Mouse (Mus musculus) cerebellum, adult 11-12 months (tissue): ENCODE results near the gene Capzb.

Source experiments
- DNase-seq: peaks from one replicate; pipeline ENCODE4 v3.0.0; 2022

Capzb gene

GRCm38 (mm10) chr4:139310899-139311701 lies 118.4 kb downstream of the Capzb start:
- DNase-seq, result peak; percentile 33

GRCm38 (mm10) chr4:139311707-139312106 lies 119.0 kb downstream of the Capzb start:
- no peak for DNase-seq

GRCm38 (mm10) chr4:139312632-139313031 lies 119.9 kb downstream of the Capzb start:
- DNase-seq, result no peak

GRCm38 (mm10) chr4:139318449-139318848 lies 125.8 kb downstream of the Capzb start:
- no peak for DNase-seq

- no peak for DNase-seq
Observed at GRCm38 (mm10) chr4:139319740-139320139, 127.0 kb downstream of the Capzb start.

GRCm38 (mm10) chr4:139330605-139331004 lies 137.9 kb downstream of the Capzb start:
- no peak for DNase-seq

GRCm38 (mm10) chr4:139334631-139335295 lies 142.1 kb downstream of the Capzb start:
- DNase-seq, result no peak

GRCm38 (mm10) chr4:139335507-139335906 lies 142.8 kb downstream of the Capzb start:
- DNase-seq, result no peak

- no peak for DNase-seq
Observed at GRCm38 (mm10) chr4:139336822-139337483, 144.3 kb downstream of the Capzb start.

- no peak for DNase-seq
Observed at GRCm38 (mm10) chr4:139338145-139338544, 145.4 kb downstream of the Capzb start.

- DNase-seq, result no peak
Observed at GRCm38 (mm10) chr4:139340835-139341234, 148.1 kb downstream of the Capzb start.
